Mouse (Mus musculus) small intestine, adult 2 months (tissue): ENCODE data around the gene Flvcr1.

Experiments
- CTCF ChIP-seq: fragments of 200-500 bp; IDR thresholded peaks from 2 replicates; pipeline ENCODE4 v1.5.1; 2012; ENCODE audit warnings: low read depth, mild to moderate bottlenecking, control low read depth, inconsistent platforms, low read length, moderate library complexity, mixed read lengths; ENCODE audit not compliant: insufficient replicate concordance, insufficient read length; ENCODE audit errors: extremely low read depth
- POLR2A ChIP-seq: fragments of 200-500 bp; IDR thresholded peaks from 2 replicates; pipeline ENCODE4 v1.6.1; 2012; ENCODE audit warnings: low read depth, mild to moderate bottlenecking, control low read depth, inconsistent platforms, low read length, moderate library complexity

DNA sequence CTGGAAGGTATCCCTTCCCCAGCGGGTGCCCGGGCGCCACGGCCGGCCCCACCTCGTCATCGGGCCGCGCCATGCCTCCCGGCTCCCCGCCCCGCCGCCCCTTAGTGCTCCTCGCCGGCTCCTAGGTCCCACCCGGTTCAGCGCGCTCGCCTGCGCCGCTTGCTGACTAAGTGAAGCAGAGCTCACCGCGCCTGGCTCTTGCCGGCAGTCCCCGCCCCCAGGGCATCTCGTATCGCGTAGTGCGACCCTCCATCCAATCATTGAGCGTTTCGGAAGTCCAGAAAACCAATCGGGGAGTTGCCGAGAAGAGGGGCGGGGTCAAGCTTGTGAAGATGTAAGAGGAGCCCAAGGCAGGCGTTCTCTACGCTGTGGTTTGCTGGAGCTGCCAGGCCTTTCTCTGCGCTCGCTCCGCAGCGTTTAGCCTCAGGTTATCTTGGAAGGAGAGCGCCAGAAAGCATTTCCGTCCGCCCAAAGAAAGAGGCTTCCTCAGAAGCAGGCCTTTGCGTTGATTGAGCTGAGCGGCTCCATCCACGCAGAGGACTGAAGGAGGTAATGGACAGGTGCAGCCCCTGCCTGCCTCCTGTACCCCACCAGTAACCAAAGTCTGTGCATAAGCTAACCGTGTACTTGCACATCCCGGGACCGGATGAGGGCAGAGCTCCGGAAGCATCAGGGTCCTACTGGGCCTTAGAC lies at the start of gene Flvcr1:
- no peak; the same call in 1 of the 2 replicates for TF ChIP-seq CTCF
- TF ChIP-seq POLR2A, result peak; percentile 95
